Mouse (Mus musculus) midbrain, embryonic 14.5 days (tissue): ENCODE data around the gene Efcab11. TPM values are rescaled to one million over a fixed set of nuclear protein-coding genes. Genes with fewer than 3 reads are reported as not detected.

Source experiments
- ATAC-seq: fragments of 200-750 bp; cut with Nextera tagmentation; 2 replicates; pipeline ENCODE4 v1.8.0; 2017; ENCODE audit warnings: moderate number of reproducible peaks, moderate library complexity; ENCODE audit not compliant: low FRiP score, low TSS enrichment
- DNase-seq: peaks from one replicate; pipeline ENCODE4 v3.0.0-alpha.2; 2015
- H3K27ac ChIP-seq: fragments of 300-500 bp; sonication (generic); replicated peaks from 2 replicates; pipeline ENCODE4 v1.5.1; 2014; ENCODE audit warnings: mild to moderate bottlenecking, low read depth, low read length, moderate library complexity
- H3K27me3 ChIP-seq: fragments of 300-500 bp; sonication (generic); 2 replicates; pipeline ENCODE4 v1.6.1; 2014; ENCODE audit warnings: low read length, control low read depth, mixed read lengths; ENCODE audit not compliant: control insufficient read depth, insufficient read depth
- H3K36me3 ChIP-seq: fragments of 300-500 bp; sonication (generic); 2 replicates; pipeline ENCODE4 v1.6.1; 2014; ENCODE audit warnings: low read length, control low read depth; ENCODE audit not compliant: control insufficient read depth, insufficient read depth
- H3K4me1 ChIP-seq: fragments of 300-500 bp; sonication (generic); 2 replicates; pipeline ENCODE4 v1.6.1; 2014; ENCODE audit warnings: mild to moderate bottlenecking, antibody characterized with exemption, low read length, control low read depth; ENCODE audit not compliant: control insufficient read depth, insufficient read depth
- H3K4me2 ChIP-seq: fragments of 300-500 bp; sonication (generic); 2 replicates; pipeline ENCODE4 v1.6.1; 2014; ENCODE audit warnings: mild to moderate bottlenecking, low read length, moderate library complexity
- H3K4me3 ChIP-seq: fragments of 300-500 bp; sonication (generic); replicated peaks from 2 replicates; pipeline ENCODE4 v1.5.1; 2014; ENCODE audit warnings: low read depth, low read length
- H3K9ac ChIP-seq: fragments of 300-500 bp; sonication (generic); replicated peaks from 2 replicates; pipeline ENCODE4 v1.6.1; 2014; ENCODE audit warnings: mild to moderate bottlenecking, low read length, moderate library complexity
- H3K9me3 ChIP-seq: fragments of 300-500 bp; sonication (generic); 2 replicates; pipeline ENCODE4 v1.6.1; 2016; ENCODE audit warnings: low read length, control low read depth, mixed read lengths; ENCODE audit not compliant: control insufficient read depth
- WGBS: fragments of 180-500 bp; shearing (Covaris S2); extraction: QIAGEN DNeasy Blood & Tissue Kit; methylation state at CpG from one replicate; pipeline ENCODE4 v1.1.7; 2014; 5-methylcytosine and 5-hydroxymethylcytosine counted together
- polyA plus RNA-seq: library from polyadenylated mRNA; unstranded; fragments of >200 nt; fragmentation: Nextera tagmentation; extraction: Ambion mirVana; gene quantifications from 2 replicates; pipeline ENCODE4 v1.2.1, GENCODE M21; 2014

Gene Efcab11
- polyA plus RNA-seq, 1 experiment from 2014 or later = 6.5 TPM

- 93% methylated on average over 6 of the region's 6 CpGs for WGBS
- Histone ChIP-seq H3K36me3 (no peaks in the 10 kb centered on the region), H3K9me3 (no peaks in the 10 kb centered on the region), H3K9ac (no peak overlapping the region), H3K4me1 (peaks cover 9% of the 10 kb centered on the region), H3K4me3 (no peak overlapping the region), H3K27me3 (no peaks in the 10 kb centered on the region), H3K4me2 (no peak overlapping the region), H3K27ac (no peak overlapping the region)
- DNase-seq = no peak
- no peak for ATAC-seq
Observed at GRCm38 (mm10) chr12:99738256-99738655, 146.0 kb downstream of the Efcab11 start.

DNA sequence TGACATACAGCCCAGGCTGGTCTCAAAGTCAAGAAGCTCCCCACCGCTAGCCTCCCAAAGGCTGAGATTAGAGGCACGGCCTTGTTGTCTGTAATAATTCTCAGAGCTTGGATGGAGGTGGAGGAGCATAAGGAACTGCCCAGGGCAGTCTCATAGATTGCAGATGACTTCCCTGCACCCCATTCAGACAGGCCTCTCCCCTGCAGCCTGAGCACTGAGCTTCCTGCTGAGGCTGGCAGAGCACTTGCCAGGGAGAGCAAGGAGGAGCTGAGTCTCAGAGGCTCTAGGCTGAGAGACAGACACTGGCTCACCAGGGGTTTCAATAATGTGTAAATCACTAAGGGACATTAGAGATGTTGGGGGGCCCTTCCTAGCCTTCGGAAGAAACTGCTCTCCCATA lies 147.3 kb downstream of the Efcab11 start:
- Histone ChIP-seq H3K9me3 (no peaks in the 10 kb centered on the region), H3K4me2 (no peak overlapping the region), H3K36me3 (no peaks in the 10 kb centered on the region), H3K27me3 (no peaks in the 10 kb centered on the region), H3K9ac (no peak overlapping the region), H3K4me1 (peaks cover 9% of the 10 kb centered on the region), H3K4me3 (no peak overlapping the region), H3K27ac (no peak overlapping the region)
- DNase-seq = peak; percentile 35
- WGBS = 42% methylated on average over 3 of the region's 3 CpGs
- ATAC-seq = no peak

- DNase-seq = no peak
- WGBS = 44% methylated on average over 10 of the region's 10 CpGs
- Histone ChIP-seq H3K4me3 (no peak overlapping the region), H3K9ac (no peak overlapping the region), H3K4me2 (no peak overlapping the region), H3K27ac (no peak overlapping the region), H3K36me3 (no peaks in the 10 kb centered on the region), H3K9me3 (no peaks in the 10 kb centered on the region), H3K4me1 (peaks cover 9% of the 10 kb centered on the region), H3K27me3 (no peaks in the 10 kb centered on the region)
- ATAC-seq = no peak
Observed at GRCm38 (mm10) chr12:99735172-99735571, 149.1 kb downstream of the Efcab11 start.

GRCm38 (mm10) chr12:99724206-99724605 lies 160.0 kb downstream of the Efcab11 start:
- ATAC-seq (no peak), DNase-seq (no peak)
- H3K9me3 ChIP-seq = no peaks in the 10 kb centered on the region
- H3K36me3 ChIP-seq = no peaks in the 10 kb centered on the region
- H3K27ac ChIP-seq = no peak overlapping the region
- 97% methylated on average over 12 of the region's 12 CpGs for WGBS
- H3K27me3 ChIP-seq = no peaks in the 10 kb centered on the region
- H3K4me2 ChIP-seq = no peak overlapping the region
- H3K9ac ChIP-seq = no peak overlapping the region
- H3K4me1 ChIP-seq = no peaks in the 10 kb centered on the region
- no peak overlapping the region for H3K4me3 ChIP-seq

- Histone ChIP-seq H3K27ac (no peak overlapping the region), H3K4me1 (no peaks in the 10 kb centered on the region), H3K36me3 (no peaks in the 10 kb centered on the region), H3K9ac (no peak overlapping the region), H3K4me3 (no peak overlapping the region), H3K27me3 (no peaks in the 10 kb centered on the region), H3K4me2 (no peak overlapping the region), H3K9me3 (no peaks in the 10 kb centered on the region)
- ATAC-seq (no peak), DNase-seq (no peak)
- WGBS = 87% methylated on average over 8 of the region's 8 CpGs
Observed at GRCm38 (mm10) chr12:99723791-99724190, 160.4 kb downstream of the Efcab11 start.

DNA sequence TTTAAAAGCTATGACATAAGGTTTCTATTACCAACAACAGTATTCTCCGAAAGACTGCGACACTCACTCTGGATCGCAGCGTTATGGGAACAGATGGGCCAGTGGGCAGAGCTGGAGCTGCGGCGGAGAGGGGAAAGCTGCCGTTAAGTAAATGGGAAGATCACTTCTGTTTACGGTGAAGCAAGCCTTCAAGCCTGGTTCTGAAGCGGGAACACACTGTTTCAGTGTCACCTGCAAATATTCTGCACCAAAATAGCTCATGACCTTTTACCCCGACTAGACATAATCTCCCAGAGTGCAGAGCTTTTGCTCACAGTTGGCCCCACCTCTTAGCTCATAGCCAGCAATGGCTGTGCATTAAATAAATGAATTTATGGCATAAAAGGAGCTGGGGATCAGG lies 162.9 kb downstream of the Efcab11 start:
- no peak overlapping the region for H3K4me3 ChIP-seq
- no peak overlapping the region for H3K4me2 ChIP-seq
- no peak for DNase-seq
- H3K27ac ChIP-seq = no peak overlapping the region
- H3K36me3 ChIP-seq = no peaks in the 10 kb centered on the region
- H3K9ac ChIP-seq = no peak overlapping the region
- WGBS = 87% methylated on average over 10 of the region's 10 CpGs
- no peaks in the 10 kb centered on the region for H3K9me3 ChIP-seq
- H3K27me3 ChIP-seq = no peaks in the 10 kb centered on the region
- ATAC-seq = no peak
- no peaks in the 10 kb centered on the region for H3K4me1 ChIP-seq

DNA sequence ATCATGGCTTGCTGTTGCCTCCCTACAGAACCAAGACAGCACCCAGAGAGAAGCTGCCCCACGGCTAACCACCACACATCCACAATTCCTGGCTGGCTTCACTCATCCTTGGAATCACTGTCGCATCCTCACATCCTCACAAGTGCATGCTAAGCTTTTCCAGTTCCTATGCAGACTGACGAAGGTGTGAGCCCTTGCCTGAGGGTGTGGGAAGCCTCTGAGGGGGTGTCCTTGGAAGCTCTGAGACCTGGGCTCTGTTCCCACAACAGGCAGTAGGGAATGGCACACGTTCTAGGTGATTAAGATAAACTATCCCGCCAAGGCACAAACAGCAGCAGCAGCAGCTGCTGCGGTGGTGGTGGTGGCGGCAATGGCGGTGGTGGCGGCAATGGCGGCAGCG lies 164.5 kb downstream of the Efcab11 start:
- ATAC-seq = no peak
- Histone ChIP-seq H3K4me2 (no peak overlapping the region), H3K27me3 (no peaks in the 10 kb centered on the region), H3K9me3 (no peaks in the 10 kb centered on the region), H3K4me1 (peaks cover 5% of the 10 kb centered on the region; the same call in 1 of the 2 replicates), H3K4me3 (no peak overlapping the region), H3K36me3 (no peaks in the 10 kb centered on the region), H3K27ac (no peak overlapping the region), H3K9ac (no peak overlapping the region)
- 90% methylated on average over 11 of the region's 11 CpGs for WGBS
- no peak for DNase-seq

DNA sequence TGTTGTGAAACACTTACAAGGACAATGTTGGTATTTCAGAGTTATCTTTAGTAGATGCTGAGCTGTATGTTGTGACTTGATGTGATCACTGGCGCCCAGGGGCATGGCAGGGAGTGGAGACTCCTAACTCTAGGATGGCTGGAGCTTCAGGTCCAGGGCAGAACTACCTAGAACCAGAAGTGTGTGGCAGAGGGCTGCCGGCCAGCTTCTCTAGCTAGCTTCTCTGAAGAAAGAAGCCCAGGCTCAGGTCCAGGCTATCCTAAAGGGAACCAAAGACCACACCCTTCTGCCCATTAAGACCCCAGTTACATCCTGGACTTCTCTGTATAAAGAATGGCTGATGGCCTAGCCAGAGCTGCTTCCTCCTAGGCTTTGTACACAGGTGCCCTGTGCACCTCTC lies 166.1 kb downstream of the Efcab11 start:
- Histone ChIP-seq H3K27me3 (no peaks in the 10 kb centered on the region), H3K9me3 (no peaks in the 10 kb centered on the region), H3K36me3 (no peaks in the 10 kb centered on the region), H3K4me1 (peaks cover 5% of the 10 kb centered on the region; the same call in 1 of the 2 replicates), H3K27ac (no peak overlapping the region), H3K4me3 (no peak overlapping the region), H3K4me2 (no peak overlapping the region), H3K9ac (no peak overlapping the region)
- no peak for ATAC-seq
- DNase-seq = no peak
- WGBS = 94% methylated on average over 2 of the region's 2 CpGs

GRCm38 (mm10) chr12:99716038-99716610 lies 168.1 kb downstream of the Efcab11 start:
- DNase-seq (no peak), ATAC-seq (no peak)
- Histone ChIP-seq H3K9ac (no peak overlapping the region), H3K4me2 (no peak overlapping the region), H3K4me1 (peaks cover 10% of the 10 kb centered on the region; the same call in 1 of the 2 replicates), H3K9me3 (no peaks in the 10 kb centered on the region), H3K4me3 (no peak overlapping the region), H3K36me3 (no peaks in the 10 kb centered on the region), H3K27me3 (no peaks in the 10 kb centered on the region), H3K27ac (no peak overlapping the region)
- WGBS = 83% methylated on average over 8 of the region's 8 CpGs
